Mouse (Mus musculus): Measurements from ENCODE around the gene Mycl.
A peak's percentile ranks its signal among the peaks of the same experiment; 100 is the strongest.

Gene Mycl

GRCm38 (mm10) chr4:123013949-123014406, 18.5 kb downstream of the Mycl start:
- peak; percentile 21; the same call in 1 of the 2 replicates for ATAC-seq (ENCODE audit: insufficient number of reproducible peaks, low FRiP score, low TSS enrichment)

GRCm38 (mm10) chr4:123014501-123015282, 19.2 kb downstream of the Mycl start:
- ATAC-seq (ENCODE audit: insufficient number of reproducible peaks, low FRiP score, low TSS enrichment), result no peak

GRCm38 (mm10) chr4:123016451-123016957, 21.1 kb downstream of the Mycl start, which contains the start of gene Trit1:
Trit1 (plus strand) TSS chr4:123016597.
- peak; percentile 96 for ATAC-seq (ENCODE audit: insufficient number of reproducible peaks, low FRiP score, low TSS enrichment)

- no peak for ATAC-seq (ENCODE audit: insufficient number of reproducible peaks, low FRiP score, low TSS enrichment)
Observed at GRCm38 (mm10) chr4:123021591-123021990, 26.1 kb downstream of the Mycl start.

GRCm38 (mm10) chr4:123022896-123023295, 27.4 kb downstream of the Mycl start:
- ATAC-seq (ENCODE audit: insufficient number of reproducible peaks, low FRiP score, low TSS enrichment), result no peak

GRCm38 (mm10) chr4:123025418-123025817, 30.0 kb downstream of the Mycl start:
- ATAC-seq (ENCODE audit: insufficient number of reproducible peaks, low FRiP score, low TSS enrichment), result no peak

- no peak for ATAC-seq (ENCODE audit: insufficient number of reproducible peaks, low FRiP score, low TSS enrichment)
Observed at GRCm38 (mm10) chr4:123026161-123026560, 30.7 kb downstream of the Mycl start.

- ATAC-seq (ENCODE audit: insufficient number of reproducible peaks, low FRiP score, low TSS enrichment), result no peak
Observed at GRCm38 (mm10) chr4:123026597-123026996, 31.1 kb downstream of the Mycl start.

- no peak for ATAC-seq (ENCODE audit: insufficient number of reproducible peaks, low FRiP score, low TSS enrichment)
Observed at GRCm38 (mm10) chr4:123034841-123035240, 39.4 kb downstream of the Mycl start.

- ATAC-seq (ENCODE audit: insufficient number of reproducible peaks, low FRiP score, low TSS enrichment), result no peak
Observed at GRCm38 (mm10) chr4:123035636-123036035, 40.2 kb downstream of the Mycl start.

- ATAC-seq (ENCODE audit: insufficient number of reproducible peaks, low FRiP score, low TSS enrichment), result no peak
Observed at GRCm38 (mm10) chr4:123036710-123037109, 41.3 kb downstream of the Mycl start.

GRCm38 (mm10) chr4:123041131-123041530, 45.7 kb downstream of the Mycl start:
- no peak for ATAC-seq (ENCODE audit: insufficient number of reproducible peaks, low FRiP score, low TSS enrichment)

GRCm38 (mm10) chr4:123043858-123044257, 48.4 kb downstream of the Mycl start:
- ATAC-seq (ENCODE audit: insufficient number of reproducible peaks, low FRiP score, low TSS enrichment), result no peak

- no peak for ATAC-seq (ENCODE audit: insufficient number of reproducible peaks, low FRiP score, low TSS enrichment)
Observed at GRCm38 (mm10) chr4:123044842-123045241, 49.4 kb downstream of the Mycl start.

GRCm38 (mm10) chr4:123046300-123046699, 50.8 kb downstream of the Mycl start:
- no peak for ATAC-seq (ENCODE audit: insufficient number of reproducible peaks, low FRiP score, low TSS enrichment)

- no peak for ATAC-seq (ENCODE audit: insufficient number of reproducible peaks, low FRiP score, low TSS enrichment)
Observed at GRCm38 (mm10) chr4:123050681-123051211, 55.3 kb downstream of the Mycl start.

Data from cerebellum, adult (tissue).